Mouse (Mus musculus) stomach, embryonic 14.5 days (tissue): ENCODE measurements around the gene Adamts18. TPM values are rescaled to one million over a fixed set of nuclear protein-coding genes. Genes with fewer than 3 reads are reported as not detected.
A peak's percentile ranks its signal among the peaks of the same experiment; 100 is the strongest.

ENCODE experiments used
- ATAC-seq: fragments of 200-750 bp; cut with Nextera tagmentation; 2 replicates; pipeline ENCODE4 v1.8.0; 2017; ENCODE audit warnings: low read depth, moderate TSS enrichment; ENCODE audit not compliant: insufficient number of reproducible peaks, insufficient read depth, low FRiP score
- H3K27ac ChIP-seq: fragments of 300-500 bp; sonication (generic); 2 replicates; pipeline ENCODE4 v1.5.1; 2014; ENCODE audit warnings: mild to moderate bottlenecking, low read length, moderate library complexity, mixed read lengths
- H3K27me3 ChIP-seq: fragments of 300-500 bp; sonication (generic); 2 replicates; pipeline ENCODE4 v1.6.1; 2014; ENCODE audit warnings: low read length, control low read depth, mixed read lengths; ENCODE audit not compliant: control insufficient read depth, insufficient read depth
- H3K36me3 ChIP-seq: fragments of 300-500 bp; sonication (generic); 2 replicates; pipeline ENCODE4 v1.6.1; 2014; ENCODE audit warnings: mild to moderate bottlenecking, control low read depth, low read length, moderate library complexity, mixed read lengths; ENCODE audit not compliant: control insufficient read depth, insufficient read depth
- H3K4me1 ChIP-seq: fragments of 300-500 bp; sonication (generic); 2 replicates; pipeline ENCODE4 v1.6.1; 2014; ENCODE audit warnings: low read length, control low read depth, mixed read lengths; ENCODE audit not compliant: control insufficient read depth, insufficient read depth
- H3K4me2 ChIP-seq: fragments of 300-500 bp; sonication (generic); replicated peaks from 2 replicates; pipeline ENCODE4 v1.6.1; 2014; ENCODE audit warnings: low read depth, low read length, control low read depth
- H3K4me3 ChIP-seq: fragments of 300-500 bp; sonication (generic); 2 replicates; pipeline ENCODE4 v1.5.1; 2014; ENCODE audit warnings: low read depth, low read length, control low read depth
- H3K9ac ChIP-seq: fragments of 300-500 bp; sonication (generic); replicated peaks from 2 replicates; pipeline ENCODE4 v1.6.1; 2014; ENCODE audit warnings: low read depth, mild to moderate bottlenecking, control low read depth, low read length, moderate library complexity, mixed read lengths
- H3K9me3 ChIP-seq: fragments of 300-500 bp; sonication (generic); 2 replicates; pipeline ENCODE4 v1.6.1; 2016; ENCODE audit warnings: low read depth, low read length, control low read depth; ENCODE audit not compliant: control insufficient read depth
- WGBS: fragments of 180-500 bp; shearing (Covaris S2); extraction: QIAGEN DNeasy Blood & Tissue Kit; methylation state at CpG from one replicate; pipeline ENCODE4 v1.1.7; 2014; 5-methylcytosine and 5-hydroxymethylcytosine counted together
- polyA plus RNA-seq: library from polyadenylated mRNA; unstranded; fragments of >200 nt; fragmentation: Nextera tagmentation; extraction: Ambion mirVana; gene quantifications from 2 replicates; pipeline ENCODE4 v1.2.1, GENCODE M21; 2014

Gene Adamts18
- polyA plus RNA-seq, 1 experiment from 2014 or later = 1.5 TPM

DNA sequence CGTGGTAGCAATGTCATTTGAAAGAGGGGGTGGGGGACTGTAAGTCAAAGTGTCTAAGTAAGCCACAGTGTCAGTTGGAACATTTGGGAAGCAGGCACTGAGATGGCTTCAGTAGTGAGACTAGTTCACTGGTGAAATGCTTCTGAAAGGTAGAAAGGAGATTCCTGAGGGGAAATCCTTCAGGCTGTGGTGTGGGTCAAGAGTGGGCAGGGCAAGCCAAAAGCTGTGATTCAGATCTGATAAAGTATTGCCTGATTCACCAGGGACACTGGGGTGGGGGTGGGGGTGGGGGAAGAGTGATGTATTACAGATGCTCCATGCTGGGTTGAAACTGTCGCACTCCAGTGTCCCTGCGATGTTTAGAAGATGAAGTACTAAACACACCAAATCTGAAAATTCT is 173.9 kb downstream of the Adamts18 start:
- H3K4me1 ChIP-seq = no peaks in the 10 kb centered on the region
- no peaks in the 10 kb centered on the region for H3K9me3 ChIP-seq
- no peak overlapping the region for H3K4me3 ChIP-seq
- no peak overlapping the region for H3K27ac ChIP-seq
- H3K4me2 ChIP-seq = no peak overlapping the region
- H3K36me3 ChIP-seq = no peaks in the 10 kb centered on the region
- H3K9ac ChIP-seq = no peak overlapping the region
- WGBS = 49% methylated on average over 3 of the region's 3 CpGs
- no peaks in the 10 kb centered on the region for H3K27me3 ChIP-seq
- no peak for ATAC-seq

DNA sequence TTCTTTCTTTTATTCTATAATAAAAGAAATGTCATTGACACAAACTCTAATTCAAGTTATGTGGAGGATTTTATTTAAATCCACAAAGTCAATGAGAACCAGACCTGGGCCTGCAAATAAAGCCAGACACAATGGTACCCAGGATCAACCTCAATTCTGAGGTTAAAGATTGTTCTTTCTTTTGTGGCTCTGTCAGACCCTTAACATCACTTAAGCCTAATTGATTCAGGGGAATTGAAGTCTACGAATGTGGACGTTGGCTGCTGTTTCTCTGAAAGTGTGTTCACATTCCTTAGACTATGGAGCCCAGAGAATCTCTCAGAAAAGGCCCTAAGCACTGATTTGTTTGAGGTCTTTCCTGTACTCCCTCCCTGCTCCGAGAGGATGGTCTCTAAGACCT is 175.2 kb downstream of the Adamts18 start:
- H3K27ac ChIP-seq = no peak overlapping the region
- H3K4me1 ChIP-seq = no peaks in the 10 kb centered on the region
- no peaks in the 10 kb centered on the region for H3K36me3 ChIP-seq
- no peak overlapping the region for H3K9ac ChIP-seq
- no peak for ATAC-seq
- H3K4me2 ChIP-seq = no peak overlapping the region
- no peaks in the 10 kb centered on the region for H3K27me3 ChIP-seq
- H3K4me3 ChIP-seq = no peak overlapping the region
- WGBS = 47% methylated on average over 3 of the region's 3 CpGs
- no peaks in the 10 kb centered on the region for H3K9me3 ChIP-seq

DNA sequence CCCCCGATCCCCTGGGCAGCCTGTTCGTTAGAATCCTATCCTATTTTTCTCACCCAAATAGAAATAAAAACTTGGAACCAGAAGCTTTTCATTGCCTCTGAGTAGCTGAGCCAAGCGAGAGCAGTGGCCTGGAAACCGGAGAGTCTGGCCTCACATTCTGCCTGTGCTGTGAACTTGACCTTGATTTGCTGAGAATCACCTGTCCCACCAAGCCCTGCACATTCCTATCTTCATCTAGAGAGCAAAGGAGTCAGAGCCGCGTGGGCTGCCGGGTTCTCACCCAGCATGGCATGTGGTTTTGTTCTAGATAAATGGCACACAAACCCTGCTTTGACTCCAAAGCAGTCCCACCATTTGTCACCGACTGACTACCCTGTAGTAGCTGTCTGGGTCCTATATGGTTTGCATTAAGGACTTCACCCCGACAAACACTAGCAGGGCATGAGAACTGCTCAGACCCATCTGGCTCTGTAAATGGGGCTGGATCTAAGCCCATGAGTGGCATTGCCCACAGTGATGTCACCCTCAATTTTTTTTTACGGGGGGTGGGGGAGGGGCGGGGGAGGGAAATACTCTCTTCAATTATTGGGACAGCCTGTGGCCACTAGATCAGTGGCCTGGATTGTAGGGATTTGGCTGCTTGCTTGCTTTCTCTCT is 175.8 kb downstream of the Adamts18 start:
- 75% methylated on average over 11 of the region's 11 CpGs for WGBS
- no peaks in the 10 kb centered on the region for H3K4me1 ChIP-seq
- H3K27me3 ChIP-seq = no peaks in the 10 kb centered on the region
- no peak overlapping the region for H3K27ac ChIP-seq
- H3K36me3 ChIP-seq = no peaks in the 10 kb centered on the region
- H3K9me3 ChIP-seq = no peaks in the 10 kb centered on the region
- H3K4me2 ChIP-seq = no peak overlapping the region
- ATAC-seq = no peak
- H3K9ac ChIP-seq = no peak overlapping the region
- no peak overlapping the region for H3K4me3 ChIP-seq

DNA sequence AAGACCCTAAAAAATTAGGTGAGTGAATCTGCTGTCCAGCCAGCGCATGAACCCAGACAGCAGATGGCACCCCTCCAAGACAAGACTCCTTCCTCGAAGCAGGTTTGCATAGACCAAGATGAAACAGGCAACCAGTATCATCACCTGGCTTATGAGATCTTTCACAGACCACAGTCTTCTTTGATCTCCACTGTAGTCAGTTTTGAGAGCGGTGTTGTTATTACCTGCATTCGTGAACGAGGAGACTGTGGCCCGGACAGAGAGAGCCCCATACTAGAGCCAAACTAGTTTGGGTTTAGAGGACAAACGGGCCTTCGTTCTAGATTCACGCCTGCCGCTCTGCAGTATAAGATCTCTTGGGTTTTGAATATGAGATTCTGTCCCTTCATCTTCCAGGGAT is 178.6 kb downstream of the Adamts18 start:
- ATAC-seq = no peak

DNA sequence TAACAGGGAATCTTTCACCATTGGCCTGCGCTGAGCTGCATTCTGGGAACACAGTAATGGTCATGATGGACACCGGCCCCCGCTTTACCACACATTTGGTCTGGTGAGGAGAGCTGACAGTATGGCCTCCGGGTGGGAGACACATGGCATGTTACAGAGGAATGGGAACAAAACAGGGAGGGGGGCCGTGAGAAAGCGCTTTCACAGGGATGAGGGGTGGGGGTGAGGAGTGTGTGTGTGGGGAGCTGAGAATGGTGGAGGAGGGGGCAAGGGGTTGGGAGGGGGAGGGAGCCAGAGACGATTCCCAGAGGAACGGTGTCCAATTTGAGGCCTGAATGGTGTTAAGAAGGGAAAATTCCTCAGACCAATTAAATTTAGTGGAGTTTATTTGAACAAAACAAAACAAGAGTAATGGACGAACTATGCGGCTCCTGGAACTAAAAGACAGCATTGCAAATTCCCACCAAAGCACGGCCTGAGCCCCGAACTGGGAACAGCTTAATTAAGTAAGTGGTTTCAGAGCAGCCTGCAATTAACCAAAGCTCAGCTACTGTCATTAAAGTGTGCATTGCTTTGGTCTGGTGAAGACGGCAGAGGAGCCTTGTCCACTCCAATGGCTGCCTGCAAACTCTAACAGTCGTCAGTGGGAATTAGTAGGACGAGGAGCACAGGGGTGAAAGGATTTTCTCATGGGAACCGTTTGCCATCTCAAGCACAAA is 181.7 kb downstream of the Adamts18 start:
- Histone ChIP-seq H3K4me2 (no peak overlapping the region), H3K9me3 (no peaks in the 10 kb centered on the region), H3K27ac (no peak overlapping the region), H3K4me3 (no peak overlapping the region), H3K9ac (no peak overlapping the region), H3K4me1 (0 out of 2 replicates have a peak, but pooled peaks cover 2% of the 10 kb centered on the region), H3K36me3 (no peaks in the 10 kb centered on the region), H3K27me3 (no peaks in the 10 kb centered on the region)
- no peak for ATAC-seq
- WGBS = 57% methylated on average over 16 of the region's 16 CpGs

More for the DNA sequence above, 178.6 kb downstream of the Adamts18 start:
- Histone ChIP-seq H3K27me3 (no peaks in the 10 kb centered on the region), H3K9me3 (no peaks in the 10 kb centered on the region), H3K4me1 (0 out of 2 replicates have a peak, but pooled peaks cover 2% of the 10 kb centered on the region), H3K4me3 (no peak overlapping the region), H3K36me3 (no peaks in the 10 kb centered on the region), H3K4me2 (no peak overlapping the region), H3K27ac (no peak overlapping the region), H3K9ac (no peak overlapping the region)
- 73% methylated on average over 10 of the region's 10 CpGs for WGBS

DNA sequence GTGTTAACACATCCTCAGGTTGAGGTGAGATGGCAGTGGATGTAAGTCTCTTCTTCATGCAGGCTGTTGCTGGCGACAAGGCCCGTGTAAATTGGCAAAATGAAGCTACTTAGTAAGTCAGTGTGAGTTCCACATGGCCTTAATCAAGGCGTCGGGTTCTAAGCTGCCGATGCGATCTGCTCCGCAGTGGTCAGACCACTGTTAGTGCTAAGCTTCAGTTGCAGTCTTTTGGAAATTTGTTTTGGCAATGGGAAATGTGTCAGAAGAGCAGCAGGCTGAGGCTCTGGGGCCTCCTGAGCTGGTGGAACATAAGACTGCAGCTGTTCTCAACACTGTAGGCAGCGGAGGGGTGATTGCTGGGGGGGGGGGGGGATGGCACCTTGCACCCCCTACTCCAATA is 182.6 kb downstream of the Adamts18 start:
- Histone ChIP-seq H3K9me3 (no peaks in the 10 kb centered on the region), H3K27me3 (no peaks in the 10 kb centered on the region), H3K36me3 (no peaks in the 10 kb centered on the region), H3K4me1 (0 out of 2 replicates have a peak, but pooled peaks cover 2% of the 10 kb centered on the region), H3K4me2 (no peak overlapping the region), H3K9ac (no peak overlapping the region), H3K27ac (no peak overlapping the region), H3K4me3 (no peak overlapping the region)
- 59% methylated on average over 8 of the region's 8 CpGs for WGBS
- ATAC-seq = no peak

DNA sequence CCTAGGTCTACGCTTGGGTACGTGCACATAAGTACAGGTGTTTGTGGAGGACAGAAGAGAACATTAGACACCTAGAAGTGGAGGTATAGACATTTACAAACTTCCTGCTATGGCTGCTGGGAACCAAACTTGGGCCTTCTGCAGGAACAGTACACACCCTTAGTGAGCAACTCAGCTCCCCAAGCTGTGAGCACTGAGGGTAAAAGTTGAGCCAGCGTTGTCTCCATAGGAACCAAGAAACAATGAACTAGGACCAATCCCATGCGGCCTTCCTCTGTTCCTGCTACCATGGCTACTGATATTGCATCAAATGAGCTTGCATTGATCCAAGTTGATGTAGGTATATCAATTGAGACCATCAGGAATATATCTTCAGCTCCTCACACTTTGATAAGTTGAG is 183.5 kb downstream of the Adamts18 start:
- H3K36me3 ChIP-seq = no peaks in the 10 kb centered on the region
- H3K9me3 ChIP-seq = no peaks in the 10 kb centered on the region
- WGBS = 69% methylated on average over 4 of the region's 4 CpGs
- ATAC-seq = no peak
- no peak overlapping the region for H3K4me3 ChIP-seq
- no peak overlapping the region for H3K4me2 ChIP-seq
- no peak overlapping the region for H3K9ac ChIP-seq
- no peak overlapping the region for H3K27ac ChIP-seq
- H3K4me1 ChIP-seq = 0 out of 2 replicates have a peak, but pooled peaks cover 2% of the 10 kb centered on the region
- H3K27me3 ChIP-seq = no peaks in the 10 kb centered on the region

DNA sequence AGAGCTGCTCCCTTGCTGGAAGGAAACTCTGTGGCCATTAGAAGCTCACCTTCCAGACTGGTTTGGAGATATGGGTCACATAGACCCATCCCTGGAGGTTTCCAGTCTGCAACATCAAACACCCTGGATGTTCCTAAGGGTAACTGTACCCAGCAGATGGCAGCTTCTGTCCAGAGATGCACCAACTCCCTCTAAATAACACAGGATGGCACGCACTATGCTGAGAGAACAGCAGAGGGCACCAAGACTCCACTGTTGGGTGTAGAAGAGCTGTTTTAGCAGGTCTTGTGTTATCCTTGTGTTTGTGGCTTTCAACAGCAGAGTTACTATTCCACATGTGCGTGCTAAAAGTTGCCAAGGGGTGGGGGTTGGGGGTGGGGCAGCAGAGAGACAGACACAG is 184.0 kb downstream of the Adamts18 start:
- WGBS = 9% methylated on average over 2 of the region's 2 CpGs

More for the DNA sequence above, 184.0 kb downstream of the Adamts18 start:
- Histone ChIP-seq H3K4me1 (0 out of 2 replicates have a peak, but pooled peaks cover 2% of the 10 kb centered on the region), H3K9ac (no peak overlapping the region), H3K27ac (no peak overlapping the region), H3K4me2 (no peak overlapping the region), H3K36me3 (no peaks in the 10 kb centered on the region), H3K4me3 (no peak overlapping the region), H3K9me3 (no peaks in the 10 kb centered on the region), H3K27me3 (no peaks in the 10 kb centered on the region)
- peak; percentile 63; the same call in 1 of the 2 replicates for ATAC-seq
